Comparison of ENCODE assay signal across 23 mouse cellular contexts in genomic region chr14:59971221-59971730, GRCm38 (mm10).
"Had no signal": no experiment of that assay in that cellular context is flagged by ENCODE, and none has a peak within 500 bp of the region (broad histone marks: within the 10 kb centered on the region; RNA-seq: fewer than 3 reads in every experiment).

No protein-coding gene starts in this region.

- DNase-seq: gastrocnemius, postnatal 14 days; gastrocnemius, postnatal 36 days; heart, adult 18-20 months; heart, postnatal 10 days; kidney, adult 11 months; kidney, adult 2 months; kidney, adult 9 months; kidney, postnatal 14 days; kidney, postnatal 36 days; layer of hippocampus, adult 9-11 months; layer of hippocampus, postnatal 36 days; left cerebral cortex, postnatal 4 days had no signal

- H3K9me3 ChIP-seq: heart, embryonic 10.5 days; heart, embryonic 12.5 days; hindbrain, embryonic 13.5 days; hindbrain, embryonic 15.5 days; kidney, embryonic 15.5 days; limb, embryonic 13.5 days; limb, embryonic 15.5 days; liver, embryonic 12.5 days had no signal

- H3K27me3 ChIP-seq: heart, embryonic 12.5 days; hindbrain, embryonic 13.5 days; hindbrain, embryonic 15.5 days; liver, embryonic 12.5 days had no signal

- H3K36me3 ChIP-seq: heart, embryonic 10.5 days; heart, embryonic 12.5 days; hindbrain, embryonic 13.5 days; hindbrain, embryonic 15.5 days; kidney, embryonic 15.5 days; limb, embryonic 13.5 days; limb, embryonic 15.5 days; liver, embryonic 12.5 days had no signal

- ATAC-seq: hindbrain, postnatal 0 days; intestine, embryonic 16.5 days; liver, embryonic 12.5 days had no signal

- H3K4me1 ChIP-seq: heart, embryonic 12.5 days; liver, embryonic 12.5 days had no signal

- H3K9ac ChIP-seq: heart, embryonic 12.5 days; hindbrain, embryonic 13.5 days; hindbrain, embryonic 15.5 days; kidney, embryonic 15.5 days; limb, embryonic 13.5 days; limb, embryonic 15.5 days; liver, embryonic 12.5 days had no signal

- H3K4me3 ChIP-seq: heart, embryonic 10.5 days; heart, embryonic 12.5 days; hindbrain, embryonic 13.5 days; hindbrain, embryonic 15.5 days; kidney, embryonic 15.5 days; limb, embryonic 13.5 days; limb, embryonic 15.5 days; liver, embryonic 12.5 days had no signal

- H3K4me2 ChIP-seq: heart, embryonic 12.5 days; hindbrain, embryonic 13.5 days; hindbrain, embryonic 15.5 days; kidney, embryonic 15.5 days; limb, embryonic 13.5 days; limb, embryonic 15.5 days; liver, embryonic 12.5 days had no signal

- H3K27ac ChIP-seq: heart, embryonic 10.5 days; hindbrain, embryonic 13.5 days; hindbrain, embryonic 15.5 days; hindbrain, postnatal 0 days; kidney, embryonic 15.5 days; kidney, postnatal 0 days; limb, embryonic 13.5 days; limb, embryonic 15.5 days; liver, embryonic 12.5 days had no signal
